Mouse (Mus musculus) right cerebral cortex, postnatal 4 days (tissue): Measurements from ENCODE around the gene Kif26b.

Source experiments
- DNase-seq: peaks from one replicate; pipeline ENCODE4 v3.0.0-alpha.2; 2022

The Kif26b gene

DNA sequence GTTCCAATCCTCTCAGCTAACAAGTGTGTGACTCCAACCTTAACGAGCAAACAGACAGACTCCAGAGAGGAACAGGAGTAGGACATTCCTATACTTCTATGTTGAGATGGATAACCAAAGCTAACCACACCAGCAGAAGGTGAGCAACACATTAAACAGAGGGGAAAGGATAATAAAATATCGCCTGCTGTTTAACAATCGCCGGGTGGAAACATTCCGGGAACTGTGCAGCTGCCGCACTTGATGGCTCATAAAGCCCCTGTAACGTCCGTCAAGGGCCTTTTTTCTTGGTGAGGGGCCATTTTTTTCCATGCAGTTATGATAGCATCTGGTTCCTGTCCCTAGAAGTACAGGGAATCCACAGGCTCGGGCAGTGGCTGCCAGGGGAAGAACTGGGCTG lies 204.1 kb downstream of the Kif26b start:
- DNase-seq = no peak

GRCm38 (mm10) chr1:178734576-178734975 lies 205.7 kb downstream of the Kif26b start:
- DNase-seq = no peak

GRCm38 (mm10) chr1:178736931-178737330 lies 208.0 kb downstream of the Kif26b start:
- DNase-seq = no peak

DNA sequence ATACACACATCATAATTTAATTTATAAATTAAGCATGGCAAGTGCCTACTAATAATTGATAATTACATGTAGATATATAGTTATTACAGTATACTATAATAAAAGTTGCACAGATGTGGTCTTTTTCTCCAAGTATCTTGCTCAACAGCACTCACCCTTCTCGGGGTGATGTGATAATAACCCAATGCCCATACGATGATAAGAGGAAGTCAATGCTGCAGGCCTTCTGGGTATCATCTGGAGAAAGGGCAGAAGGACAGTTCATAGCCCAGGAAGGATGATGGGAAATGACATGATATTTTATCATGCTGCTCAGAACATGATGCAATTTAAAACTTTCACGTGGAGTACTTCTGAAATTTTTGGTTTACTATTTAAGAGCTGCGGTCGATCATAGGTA lies 214.9 kb downstream of the Kif26b start:
- no peak for DNase-seq

DNA sequence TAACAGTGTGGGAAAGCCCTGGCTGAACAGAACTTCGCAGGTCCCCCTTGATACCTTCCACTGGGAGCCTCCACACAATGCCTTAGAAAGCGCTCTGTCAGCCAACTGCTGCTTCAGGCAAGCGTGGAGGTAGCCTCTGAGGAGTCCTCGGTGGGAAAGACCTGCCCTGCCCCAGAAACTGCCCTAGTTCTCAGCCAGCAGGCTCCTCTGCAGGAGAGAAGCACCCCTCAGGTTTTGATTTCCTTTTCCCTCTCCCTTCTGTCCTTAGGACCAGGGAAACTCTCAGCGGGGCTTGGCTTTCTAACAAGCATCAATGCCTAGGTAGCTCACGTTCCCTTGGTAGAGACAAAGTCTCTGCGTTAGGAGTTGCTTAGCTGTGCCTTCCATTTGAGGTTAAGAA lies 215.6 kb downstream of the Kif26b start:
- DNase-seq = no peak

- no peak for DNase-seq
Observed at GRCm38 (mm10) chr1:178744961-178745360, 216.0 kb downstream of the Kif26b start.

DNA sequence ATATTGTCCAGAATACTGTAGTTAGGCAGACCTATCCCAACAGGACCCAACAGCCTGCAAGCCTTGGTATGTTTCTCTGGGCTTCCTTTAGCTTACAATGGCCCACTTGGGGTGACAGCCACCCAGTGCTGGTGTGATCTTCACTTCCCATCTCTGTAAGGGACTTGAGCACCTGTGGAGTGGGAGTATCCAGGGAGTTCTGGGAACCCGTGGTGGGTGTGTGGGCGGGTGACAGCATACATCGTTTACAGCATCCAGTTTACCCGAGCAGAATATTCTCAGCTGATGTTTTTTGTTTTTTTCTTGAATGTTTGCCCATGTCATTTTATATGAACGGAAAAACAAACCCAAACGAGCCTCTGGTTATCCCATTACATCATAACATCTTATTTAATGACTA lies 216.5 kb downstream of the Kif26b start:
- DNase-seq = no peak

DNA sequence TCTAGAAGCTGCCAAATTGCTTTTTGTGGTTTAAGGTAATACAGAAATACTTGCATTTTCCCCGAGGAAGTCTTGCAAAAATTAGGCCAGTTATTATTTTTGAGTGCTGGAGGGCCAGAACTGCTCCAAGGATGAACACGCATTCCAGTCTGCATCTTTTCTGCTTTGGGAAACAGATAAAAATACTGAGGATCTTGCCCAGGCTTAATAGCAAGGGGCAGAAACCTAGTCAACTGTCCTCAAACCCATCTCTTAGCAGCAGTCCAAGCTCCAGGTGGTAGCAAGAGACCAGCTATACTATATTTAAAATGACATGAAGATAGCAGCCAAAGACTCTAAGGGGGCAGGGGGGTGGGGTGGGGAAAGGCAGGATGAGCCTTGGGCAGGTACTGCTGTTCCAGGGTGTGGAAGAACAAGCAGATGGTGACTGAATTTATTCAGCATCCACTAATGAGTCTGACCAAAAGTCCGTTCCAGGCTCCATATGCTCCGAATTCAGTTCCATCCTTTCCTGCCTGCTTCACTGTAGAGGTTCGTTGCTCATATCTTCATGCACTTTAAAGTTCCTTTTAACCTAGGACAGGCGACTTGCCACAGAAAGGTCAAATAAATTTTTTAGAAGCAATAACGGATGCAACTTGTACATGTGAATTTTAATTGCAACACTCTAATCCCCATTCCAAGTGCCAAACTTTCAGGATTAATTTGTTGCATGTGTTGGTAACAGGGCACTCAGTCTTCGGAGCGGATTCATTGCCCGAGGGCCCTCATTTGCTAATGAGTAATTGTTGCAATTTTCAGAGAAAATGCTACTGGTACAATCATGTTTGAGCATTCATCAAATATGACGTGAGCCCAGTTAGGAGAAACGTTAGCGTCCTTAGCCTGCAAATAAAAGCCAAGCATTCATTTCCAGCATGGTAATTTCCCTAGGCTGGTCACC lies 218.6 kb downstream of the Kif26b start:
- DNase-seq = no peak

DNA sequence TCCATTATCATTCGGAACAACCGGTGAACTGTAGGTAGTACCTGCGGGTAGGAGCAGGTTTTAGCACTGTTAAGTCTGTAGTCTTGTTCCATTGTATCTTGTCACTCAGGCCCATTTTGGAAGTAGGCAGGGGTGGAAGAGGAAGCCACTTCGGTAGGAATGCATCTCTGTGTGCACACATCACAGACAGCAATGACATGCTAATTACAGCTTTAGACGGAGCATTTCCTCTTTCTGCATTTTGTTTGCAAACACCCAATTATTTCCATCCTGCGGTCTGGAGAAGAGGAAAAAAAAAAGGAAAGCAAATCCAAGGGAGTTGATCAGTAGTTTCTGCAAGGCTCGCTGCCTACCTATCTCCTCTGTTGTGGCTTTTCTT lies 219.3 kb downstream of the Kif26b start:
- no peak for DNase-seq

- DNase-seq = no peak
Observed at GRCm38 (mm10) chr1:178748617-178749016, 219.7 kb downstream of the Kif26b start.

DNA sequence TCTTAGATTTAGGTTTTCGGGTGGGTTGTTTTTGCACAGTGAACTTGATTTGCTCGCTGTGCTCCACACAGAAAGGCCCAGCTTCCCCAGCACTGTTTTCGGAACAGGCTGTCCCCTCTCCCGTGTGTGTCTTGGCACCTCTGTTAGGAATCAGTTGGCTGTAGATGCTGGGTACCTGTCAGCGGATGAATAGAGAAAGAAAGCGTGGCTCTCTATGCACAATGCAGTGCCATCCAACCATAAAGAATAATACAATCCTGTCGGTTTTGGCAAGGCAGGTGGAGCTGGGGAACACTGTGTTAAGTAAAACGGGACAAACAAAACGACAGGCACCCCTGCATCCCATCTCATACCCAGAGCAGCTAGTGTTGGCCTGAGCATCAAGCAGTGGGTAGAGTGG lies 220.9 kb downstream of the Kif26b start:
- no peak for DNase-seq

DNA sequence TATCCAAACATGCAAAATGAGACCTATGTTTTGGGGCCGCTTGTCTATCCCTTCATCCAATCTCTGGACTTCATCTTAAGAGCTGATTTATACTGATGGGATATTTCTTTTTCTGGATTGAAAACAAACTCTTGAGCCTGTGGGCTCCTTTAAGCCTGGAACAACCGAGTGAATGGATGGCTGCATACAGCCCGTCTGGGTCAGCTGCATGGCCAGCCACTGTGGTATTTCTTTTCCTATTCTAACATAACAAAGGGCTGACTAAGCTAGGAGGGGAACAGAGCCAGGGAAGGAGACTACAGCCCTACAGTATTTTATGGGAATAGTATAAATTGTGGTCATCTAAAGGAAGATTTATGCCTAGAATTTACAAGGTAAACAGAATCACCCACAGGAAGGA lies 229.5 kb downstream of the Kif26b start:
- no peak for DNase-seq

- DNase-seq = no peak
Observed at GRCm38 (mm10) chr1:178762125-178762741, 233.3 kb downstream of the Kif26b start.

GRCm38 (mm10) chr1:178764914-178765313 lies 236.0 kb downstream of the Kif26b start:
- no peak for DNase-seq

- DNase-seq = no peak
Observed at GRCm38 (mm10) chr1:178765650-178766049, 236.7 kb downstream of the Kif26b start.

- DNase-seq = no peak
Observed at GRCm38 (mm10) chr1:178768976-178769375, 240.1 kb downstream of the Kif26b start.

DNA sequence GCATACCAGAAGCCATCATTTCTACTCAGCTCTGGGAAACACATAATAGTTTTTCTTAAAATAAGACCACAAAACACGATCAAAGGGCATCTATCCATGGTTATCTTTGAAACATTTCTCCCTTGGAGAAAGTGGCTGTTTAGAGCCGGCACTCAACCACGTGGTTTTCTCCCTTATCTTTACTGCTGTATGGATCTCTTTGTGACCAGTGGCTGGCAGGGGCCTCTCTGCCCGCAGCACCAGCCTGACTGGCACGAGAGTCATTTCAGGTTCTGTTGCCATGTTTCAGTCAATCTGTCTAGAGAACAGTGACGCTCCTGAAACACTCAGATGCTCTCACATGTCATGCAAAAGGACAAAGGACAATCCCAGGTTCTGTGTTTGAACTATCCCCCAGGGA lies 241.1 kb downstream of the Kif26b start:
- no peak for DNase-seq

DNA sequence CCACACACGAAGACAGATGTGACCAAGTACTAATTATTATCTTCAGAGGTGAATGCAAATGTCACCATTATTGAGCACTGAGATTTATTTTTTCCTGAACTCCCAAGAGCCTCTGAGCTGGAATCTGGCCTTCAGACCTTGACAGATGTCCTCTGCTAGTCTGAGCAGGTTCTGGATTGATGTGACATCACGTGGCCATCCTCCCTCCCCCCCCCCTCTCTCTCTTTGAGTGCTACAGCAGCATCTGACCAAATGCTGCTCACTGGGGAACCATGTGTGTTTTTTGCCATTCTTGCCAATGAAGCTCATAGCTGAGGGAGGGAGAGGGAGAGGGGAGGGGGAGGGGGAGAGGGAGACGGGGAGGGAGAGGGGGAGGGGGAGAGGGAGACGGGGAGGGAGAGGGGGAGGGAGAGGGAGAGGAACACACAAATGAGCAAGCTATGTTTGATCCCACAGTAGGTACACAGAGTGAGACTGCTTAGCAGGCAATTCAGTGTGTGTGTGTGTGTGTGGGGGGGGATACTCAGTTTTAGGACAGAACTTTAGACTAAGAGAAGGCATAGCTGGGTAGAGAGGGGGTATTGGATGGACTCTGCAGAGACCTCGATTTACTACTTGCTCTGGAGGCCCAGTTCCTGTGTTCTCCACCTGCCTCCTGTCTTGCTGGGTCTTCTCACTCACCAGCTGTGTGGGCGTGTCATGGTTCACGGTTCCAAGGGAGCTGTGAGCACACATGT lies 241.9 kb downstream of the Kif26b start:
- DNase-seq = no peak

GRCm38 (mm10) chr1:178779742-178780141 lies 250.8 kb downstream of the Kif26b start:
- DNase-seq = no peak

DNA sequence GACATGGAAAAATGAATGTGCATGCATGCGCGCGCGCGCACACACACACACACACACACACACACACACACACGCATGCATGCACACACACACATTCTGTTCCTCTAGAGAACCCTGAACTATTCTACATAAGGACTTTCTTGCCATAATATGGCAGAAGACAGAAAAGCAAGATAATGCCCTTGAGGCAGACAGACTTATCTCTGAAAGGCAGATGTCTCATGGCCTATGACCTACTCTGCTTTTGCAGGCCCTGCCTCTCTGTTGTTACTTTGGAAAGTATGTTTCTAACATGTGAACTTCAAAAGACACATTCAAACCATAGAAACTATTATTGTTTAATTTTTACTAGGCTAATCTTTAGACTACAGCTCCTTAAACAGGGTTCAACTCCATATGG lies 255.1 kb downstream of the Kif26b start:
- no peak for DNase-seq

DNA sequence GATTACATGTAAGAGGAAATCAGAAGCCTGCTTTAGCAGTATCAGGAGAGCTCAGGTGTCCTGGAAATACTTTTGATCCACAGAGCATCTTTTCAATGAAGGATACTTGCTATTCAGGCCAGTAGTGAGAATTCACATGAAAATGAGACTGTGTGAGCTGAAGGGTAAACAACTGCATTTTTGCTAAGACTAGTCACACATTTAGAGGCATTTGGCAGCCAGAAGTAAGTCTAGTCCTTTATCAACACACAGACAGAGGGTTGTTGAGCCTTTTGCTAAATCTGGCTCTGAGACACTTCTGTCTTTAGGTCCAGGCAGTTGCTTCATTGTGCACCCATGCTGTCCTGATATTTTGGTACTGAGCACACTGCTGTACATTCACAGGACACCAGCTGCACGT lies 262.3 kb downstream of the Kif26b start:
- no peak for DNase-seq

GRCm38 (mm10) chr1:178792726-178793125 lies 263.8 kb downstream of the Kif26b start:
- DNase-seq = no peak

DNA sequence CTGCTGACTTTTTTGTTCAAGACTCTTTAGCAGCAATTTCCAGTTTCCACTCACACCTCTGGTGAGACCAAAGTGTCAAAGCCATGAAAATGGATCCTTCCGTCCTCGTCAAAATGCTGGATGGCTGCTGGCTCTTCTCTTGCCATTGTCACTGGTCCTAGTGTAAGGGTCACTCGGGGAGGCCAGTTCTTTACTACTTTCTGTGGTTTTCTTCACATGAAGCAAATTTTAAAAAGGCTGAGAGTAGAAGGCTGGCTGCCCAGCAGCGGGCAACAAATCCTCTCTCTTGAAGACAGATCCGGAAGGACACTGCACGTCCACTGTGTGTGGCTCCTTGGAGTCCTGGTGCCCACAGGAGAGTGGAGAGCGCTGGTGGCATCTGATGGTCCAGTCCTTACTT lies 265.9 kb downstream of the Kif26b start:
- no peak for DNase-seq

DNA sequence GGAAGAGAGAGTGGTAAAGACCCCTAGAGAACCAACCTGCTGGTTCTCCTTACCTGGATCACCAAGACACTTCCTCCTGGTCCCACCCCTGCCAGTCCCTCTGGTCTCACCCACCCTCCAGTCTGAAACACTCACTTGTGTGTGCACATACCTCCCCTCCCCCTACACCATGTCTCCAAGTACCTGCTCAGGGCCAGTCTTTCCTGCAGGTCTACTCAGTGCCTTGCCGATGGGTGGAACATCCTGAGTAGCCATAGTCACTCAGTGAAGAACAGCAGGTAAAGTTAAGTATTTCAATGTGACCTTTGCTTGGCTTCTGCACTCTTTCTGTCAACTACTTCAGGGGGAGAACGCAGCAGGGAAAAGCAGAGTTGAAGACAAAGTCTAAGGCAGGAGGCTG lies 268.5 kb downstream of the Kif26b start:
- no peak for DNase-seq
